Mouse (Mus musculus): ENCODE results near the gene Kdsr.

Gene Kdsr

GRCm38 (mm10) chr1:106700520-106701114 lies 58.9 kb downstream of the Kdsr start:
- DNase-seq (ENCODE audit: inconsistent age in 2 of 2, low spot score in 1 of 2): no peak

GRCm38 (mm10) chr1:106696472-106696871 lies 63.1 kb downstream of the Kdsr start:
- DNase-seq (ENCODE audit: inconsistent age in 2 of 2, low spot score in 1 of 2): no peak

- DNase-seq (ENCODE audit: inconsistent age in 2 of 2, low spot score in 1 of 2): no peak
Observed at GRCm38 (mm10) chr1:106695649-106696048, 63.9 kb downstream of the Kdsr start.

- DNase-seq (ENCODE audit: inconsistent age in 2 of 2, low spot score in 1 of 2): peak in 1 of 2 experiments; percentile 63
Observed at GRCm38 (mm10) chr1:106694316-106694715, 65.2 kb downstream of the Kdsr start.

- no peak for DNase-seq (ENCODE audit: inconsistent age in 2 of 2, low spot score in 1 of 2)
Observed at GRCm38 (mm10) chr1:106692599-106692998, 66.9 kb downstream of the Kdsr start.

- no peak for DNase-seq (ENCODE audit: inconsistent age in 2 of 2, low spot score in 1 of 2)
Observed at GRCm38 (mm10) chr1:106690887-106691286, 68.6 kb downstream of the Kdsr start.

- no peak for DNase-seq (ENCODE audit: inconsistent age in 2 of 2, low spot score in 1 of 2)
Observed at GRCm38 (mm10) chr1:106688161-106688516, 71.4 kb downstream of the Kdsr start.

- no peak for DNase-seq (ENCODE audit: inconsistent age in 2 of 2, low spot score in 1 of 2)
Observed at GRCm38 (mm10) chr1:106687435-106688160, 71.9 kb downstream of the Kdsr start.

GRCm38 (mm10) chr1:106685702-106686101 lies 73.8 kb downstream of the Kdsr start:
- DNase-seq (ENCODE audit: inconsistent age in 2 of 2, low spot score in 1 of 2): no peak

GRCm38 (mm10) chr1:106684546-106684945 lies 75.0 kb downstream of the Kdsr start:
- no peak for DNase-seq (ENCODE audit: inconsistent age in 2 of 2, low spot score in 1 of 2)

GRCm38 (mm10) chr1:106682829-106683228 lies 76.7 kb downstream of the Kdsr start:
- no peak for DNase-seq (ENCODE audit: inconsistent age in 2 of 2, low spot score in 1 of 2)

GRCm38 (mm10) chr1:106679800-106680515 lies 79.6 kb downstream of the Kdsr start:
- DNase-seq (ENCODE audit: inconsistent age in 2 of 2, low spot score in 1 of 2): no peak

- DNase-seq (ENCODE audit: inconsistent age in 2 of 2, low spot score in 1 of 2): no peak
Observed at GRCm38 (mm10) chr1:106678060-106678478, 81.5 kb downstream of the Kdsr start.
